Mouse (Mus musculus): Measurements from ENCODE around the gene Gm11111. TPM values are rescaled to one million over a fixed set of nuclear protein-coding genes. Genes with fewer than 3 reads are reported as not detected.

Gm11111 gene
- polyA plus RNA-seq, 2 experiments, result not detected

GRCm38 (mm10) chr5:98523783-98524182, 28.7 kb upstream of the Gm11111 start:
- H3K27me3 ChIP-seq (ENCODE audit: control insufficient read depth, insufficient read depth, low read length), result no peaks in the 10 kb centered on the region
- no peak overlapping the region for H3K4me3 ChIP-seq (ENCODE audit: insufficient read depth in 1 of 2, low read depth in 2 of 2, low read length in 2 of 2)
- no peak overlapping the region for H3K4me2 ChIP-seq (ENCODE audit: low read depth)
- H3K9ac ChIP-seq (replicated peaks), result no peak overlapping the region
- 44% methylated on average over 1 of the region's 1 CpGs for WGBS (ENCODE audit: insufficient replicate concordance)
- no peak for DNase-seq (ENCODE audit: low read depth in 3 of 3, low spot score in 3 of 3)
- no peaks in the 10 kb centered on the region for H3K9me3 ChIP-seq (ENCODE audit: control insufficient read depth, low read length)
- no peaks in the 10 kb centered on the region for H3K36me3 ChIP-seq (replicated peaks; ENCODE audit: control insufficient read depth, insufficient read depth, low read depth)
- ATAC-seq (ENCODE audit: insufficient read depth), result no peak
- TF ChIP-seq EP300 (IDR thresholded peaks at IDR 0.05; ENCODE audit: low read depth) (no peak), CTCF (IDR thresholded peaks at IDR 0.05; ENCODE audit: low read depth) (no peak)
- no peaks in the 10 kb centered on the region for H3K4me1 ChIP-seq (replicated peaks; ENCODE audit: control insufficient read depth in 2 of 2, insufficient read depth in 2 of 2, low read length in 1 of 2)
- no peak overlapping the region for H3K27ac ChIP-seq

GRCm38 (mm10) chr5:98541333-98541732, 11.2 kb upstream of the Gm11111 start:
- no peak overlapping the region for H3K4me2 ChIP-seq (ENCODE audit: low read depth)
- H3K9me3 ChIP-seq (ENCODE audit: control insufficient read depth, low read length), result no peaks in the 10 kb centered on the region
- DNase-seq (ENCODE audit: low read depth in 3 of 3, low spot score in 3 of 3), result no peak
- WGBS (ENCODE audit: insufficient replicate concordance), result 62% methylated on average over 1 of the region's 1 CpGs
- H3K27me3 ChIP-seq (ENCODE audit: control insufficient read depth, insufficient read depth, low read length), result no peaks in the 10 kb centered on the region
- H3K4me3 ChIP-seq (ENCODE audit: insufficient read depth in 1 of 2, low read depth in 2 of 2, low read length in 2 of 2), result no peak overlapping the region
- no peak overlapping the region for H3K9ac ChIP-seq (replicated peaks)
- no peaks in the 10 kb centered on the region for H3K36me3 ChIP-seq (replicated peaks; ENCODE audit: control insufficient read depth, insufficient read depth, low read depth)
- no peak for ATAC-seq (ENCODE audit: insufficient read depth)
- no peak overlapping the region for H3K27ac ChIP-seq
- no peaks in the 10 kb centered on the region for H3K4me1 ChIP-seq (replicated peaks; ENCODE audit: control insufficient read depth in 2 of 2, insufficient read depth in 2 of 2, low read length in 1 of 2)
- TF ChIP-seq CTCF (IDR thresholded peaks at IDR 0.05; ENCODE audit: low read depth) (no peak), EP300 (IDR thresholded peaks at IDR 0.05; ENCODE audit: low read depth) (no peak)

- WGBS (ENCODE audit: insufficient replicate concordance), result 39% methylated on average over 5 of the region's 5 CpGs
- Histone ChIP-seq H3K4me1 (replicated peaks; ENCODE audit: control insufficient read depth in 2 of 2, insufficient read depth in 2 of 2, low read length in 1 of 2) (no peaks in the 10 kb centered on the region), H3K4me3 (ENCODE audit: insufficient read depth in 1 of 2, low read depth in 2 of 2, low read length in 2 of 2) (no peak overlapping the region), H3K9ac (replicated peaks) (no peak overlapping the region), H3K4me2 (ENCODE audit: low read depth) (no peak overlapping the region), H3K27me3 (ENCODE audit: control insufficient read depth, insufficient read depth, low read length) (no peaks in the 10 kb centered on the region), H3K27ac (no peak overlapping the region), H3K9me3 (ENCODE audit: control insufficient read depth, low read length) (no peaks in the 10 kb centered on the region), H3K36me3 (replicated peaks; ENCODE audit: control insufficient read depth, insufficient read depth, low read depth) (no peaks in the 10 kb centered on the region)
- DNase-seq (ENCODE audit: low read depth in 3 of 3, low spot score in 3 of 3), result no peak
- no peak for ATAC-seq (ENCODE audit: insufficient read depth)
- TF ChIP-seq CTCF (IDR thresholded peaks at IDR 0.05; ENCODE audit: low read depth) (no peak), EP300 (IDR thresholded peaks at IDR 0.05; ENCODE audit: low read depth) (no peak)
These were observed 2.2 kb upstream of the Gm11111 start for GRCm38 (mm10) chr5:98550285-98550684.

DNA sequence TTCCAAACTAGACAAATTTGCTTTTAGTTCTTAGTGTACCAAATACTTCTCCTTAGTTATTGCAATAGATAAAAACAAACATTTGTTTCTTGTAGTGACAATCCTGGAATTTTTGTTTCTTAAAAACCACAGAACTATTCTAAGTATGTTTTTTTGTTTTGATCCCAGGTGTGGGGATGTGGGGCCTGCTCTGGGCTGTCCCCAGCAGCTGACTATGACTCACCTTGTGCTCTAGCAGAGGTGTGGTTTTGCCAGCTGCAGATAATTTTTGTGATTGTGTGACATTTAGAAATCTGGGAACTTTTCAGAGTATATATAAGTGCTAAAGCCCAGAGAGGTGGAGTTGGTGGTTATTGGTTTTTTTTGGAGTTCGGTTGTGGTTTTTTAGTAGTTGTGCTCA, 1.6 kb upstream of the Gm11111 start:
- TF ChIP-seq CTCF (IDR thresholded peaks at IDR 0.05; ENCODE audit: low read depth) (no peak), EP300 (IDR thresholded peaks at IDR 0.05; ENCODE audit: low read depth) (no peak)
- Histone ChIP-seq H3K4me2 (ENCODE audit: low read depth) (no peak overlapping the region), H3K27ac (no peak overlapping the region), H3K4me3 (ENCODE audit: insufficient read depth in 1 of 2, low read depth in 2 of 2, low read length in 2 of 2) (no peak overlapping the region), H3K9me3 (ENCODE audit: control insufficient read depth, low read length) (no peaks in the 10 kb centered on the region), H3K4me1 (replicated peaks; ENCODE audit: control insufficient read depth in 2 of 2, insufficient read depth in 2 of 2, low read length in 1 of 2) (no peaks in the 10 kb centered on the region), H3K9ac (replicated peaks) (no peak overlapping the region), H3K27me3 (ENCODE audit: control insufficient read depth, insufficient read depth, low read length) (no peaks in the 10 kb centered on the region), H3K36me3 (replicated peaks; ENCODE audit: control insufficient read depth, insufficient read depth, low read depth) (no peaks in the 10 kb centered on the region)
- 70% methylated on average over 1 of the region's 1 CpGs for WGBS (ENCODE audit: insufficient replicate concordance)
- ATAC-seq (ENCODE audit: insufficient read depth) (no peak), DNase-seq (ENCODE audit: low read depth in 3 of 3, low spot score in 3 of 3) (no peak)

- no peaks in the 10 kb centered on the region for H3K4me1 ChIP-seq (replicated peaks; ENCODE audit: control insufficient read depth in 2 of 2, insufficient read depth in 2 of 2, low read length in 1 of 2)
- TF ChIP-seq EP300 (IDR thresholded peaks at IDR 0.05; ENCODE audit: low read depth) (no peak), CTCF (IDR thresholded peaks at IDR 0.05; ENCODE audit: low read depth) (no peak)
- no peak for DNase-seq (ENCODE audit: low read depth in 3 of 3, low spot score in 3 of 3)
- H3K9ac ChIP-seq (replicated peaks), result no peak overlapping the region
- WGBS (ENCODE audit: insufficient replicate concordance), result 53% methylated on average over 7 of the region's 7 CpGs
- no peaks in the 10 kb centered on the region for H3K36me3 ChIP-seq (replicated peaks; ENCODE audit: control insufficient read depth, insufficient read depth, low read depth)
- ATAC-seq (ENCODE audit: insufficient read depth), result no peak
- H3K27me3 ChIP-seq (ENCODE audit: control insufficient read depth, insufficient read depth, low read length), result no peaks in the 10 kb centered on the region
- H3K27ac ChIP-seq, result no peak overlapping the region
- no peaks in the 10 kb centered on the region for H3K9me3 ChIP-seq (ENCODE audit: control insufficient read depth, low read length)
- H3K4me3 ChIP-seq (ENCODE audit: insufficient read depth in 1 of 2, low read depth in 2 of 2, low read length in 2 of 2), result no peak overlapping the region
- H3K4me2 ChIP-seq (ENCODE audit: low read depth), result no peak overlapping the region
These were observed 511 bp downstream of the Gm11111 start for GRCm38 (mm10) chr5:98552811-98553601.
